Mouse (Mus musculus): ENCODE data around the gene Ampd3. TPM values are rescaled to one million over a fixed set of nuclear protein-coding genes. Genes with fewer than 3 reads are reported as not detected.

Ampd3 gene
- polyA plus RNA-seq (2014; fragmentation: Nextera tagmentation; extraction: Ambion mirVana): 1.5 TPM in 2 replicates

- no peaks in the 10 kb centered on the region for H3K36me3 ChIP-seq (ENCODE audit: control insufficient read depth, insufficient read depth, low read length)
- 21% methylated on average over 11 of the region's 16 CpGs for WGBS
- H3K27ac ChIP-seq (ENCODE audit: low read depth, low read length): no peak within 1 kb of the TSS
- peak within 1 kb of the TSS; percentile 69 for H3K9ac ChIP-seq (ENCODE audit: low read length)
- ATAC-seq (ENCODE audit: insufficient read depth, low FRiP score, low TSS enrichment): no peak
- peaks cover 14% of the 10 kb centered on the region; the same call in 1 of the 2 replicates for H3K27me3 ChIP-seq (ENCODE audit: control insufficient read depth, insufficient read depth, low read length)
- peak within 1 kb of the TSS; percentile 53 for H3K4me3 ChIP-seq (ENCODE audit: low read depth, low read length)
- peak within 1 kb of the TSS; percentile 98 for H3K4me2 ChIP-seq (ENCODE audit: low read depth)
- peaks cover 4% of the 10 kb centered on the region; the same call in 1 of the 2 replicates for H3K4me1 ChIP-seq (ENCODE audit: control insufficient read depth, insufficient read depth, low read length)
- DNase-seq (ENCODE audit: low spot score): no peak
- H3K9me3 ChIP-seq (ENCODE audit: control insufficient read depth, low read length): no peaks in the 10 kb centered on the region
Measured at GRCm38 (mm10) chr7:110768001-110768400, at the start of gene Ampd3. Gene Ampd3, plus strand, starts transcription at chr7:110768206.

- WGBS: 85% methylated on average over 6 of the region's 6 CpGs
- no peak overlapping the region for H3K27ac ChIP-seq (ENCODE audit: low read depth, low read length)
- H3K27me3 ChIP-seq (ENCODE audit: control insufficient read depth, insufficient read depth, low read length): no peaks in the 10 kb centered on the region
- no peaks in the 10 kb centered on the region for H3K36me3 ChIP-seq (ENCODE audit: control insufficient read depth, insufficient read depth, low read length)
- H3K4me2 ChIP-seq (ENCODE audit: low read depth): no peak overlapping the region
- H3K4me1 ChIP-seq (ENCODE audit: control insufficient read depth, insufficient read depth, low read length): no peaks in the 10 kb centered on the region
- ATAC-seq (ENCODE audit: insufficient read depth, low FRiP score, low TSS enrichment) (no peak), DNase-seq (ENCODE audit: low spot score) (no peak)
- no peaks in the 10 kb centered on the region for H3K9me3 ChIP-seq (ENCODE audit: control insufficient read depth, low read length)
- H3K9ac ChIP-seq (ENCODE audit: low read length): no peak overlapping the region
- H3K4me3 ChIP-seq (ENCODE audit: low read depth, low read length): no peak overlapping the region
Measured at GRCm38 (mm10) chr7:110718505-110718904, 49.5 kb upstream of the Ampd3 start.

GRCm38 (mm10) chr7:110719857-110720256, 48.1 kb upstream of the Ampd3 start:
- Histone ChIP-seq H3K9ac (ENCODE audit: low read length) (no peak overlapping the region), H3K4me1 (ENCODE audit: control insufficient read depth, insufficient read depth, low read length) (no peaks in the 10 kb centered on the region), H3K27me3 (ENCODE audit: control insufficient read depth, insufficient read depth, low read length) (no peaks in the 10 kb centered on the region), H3K9me3 (ENCODE audit: control insufficient read depth, low read length) (no peaks in the 10 kb centered on the region), H3K36me3 (ENCODE audit: control insufficient read depth, insufficient read depth, low read length) (no peaks in the 10 kb centered on the region), H3K4me3 (ENCODE audit: low read depth, low read length) (no peak overlapping the region), H3K4me2 (ENCODE audit: low read depth) (no peak overlapping the region), H3K27ac (ENCODE audit: low read depth, low read length) (no peak overlapping the region)
- WGBS: 80% methylated on average over 4 of the region's 4 CpGs
- ATAC-seq (ENCODE audit: insufficient read depth, low FRiP score, low TSS enrichment): no peak
- no peak for DNase-seq (ENCODE audit: low spot score)

- 84% methylated on average over 4 of the region's 4 CpGs for WGBS
- H3K27ac ChIP-seq (ENCODE audit: low read depth, low read length): no peak overlapping the region
- ATAC-seq (ENCODE audit: insufficient read depth, low FRiP score, low TSS enrichment) (no peak), DNase-seq (ENCODE audit: low spot score) (no peak)
- no peaks in the 10 kb centered on the region for H3K9me3 ChIP-seq (ENCODE audit: control insufficient read depth, low read length)
- no peak overlapping the region for H3K4me2 ChIP-seq (ENCODE audit: low read depth)
- no peaks in the 10 kb centered on the region for H3K4me1 ChIP-seq (ENCODE audit: control insufficient read depth, insufficient read depth, low read length)
- H3K27me3 ChIP-seq (ENCODE audit: control insufficient read depth, insufficient read depth, low read length): no peaks in the 10 kb centered on the region
- H3K36me3 ChIP-seq (ENCODE audit: control insufficient read depth, insufficient read depth, low read length): no peaks in the 10 kb centered on the region
- no peak overlapping the region for H3K9ac ChIP-seq (ENCODE audit: low read length)
- H3K4me3 ChIP-seq (ENCODE audit: low read depth, low read length): no peak overlapping the region
Measured at GRCm38 (mm10) chr7:110722183-110722582, 45.8 kb upstream of the Ampd3 start.

GRCm38 (mm10) chr7:110727049-110727448, 41.0 kb upstream of the Ampd3 start:
- H3K27ac ChIP-seq (ENCODE audit: low read depth, low read length): no peak overlapping the region
- H3K4me3 ChIP-seq (ENCODE audit: low read depth, low read length): no peak overlapping the region
- no peaks in the 10 kb centered on the region for H3K36me3 ChIP-seq (ENCODE audit: control insufficient read depth, insufficient read depth, low read length)
- no peaks in the 10 kb centered on the region for H3K9me3 ChIP-seq (ENCODE audit: control insufficient read depth, low read length)
- 32% methylated on average over 2 of the region's 2 CpGs for WGBS
- H3K4me2 ChIP-seq (ENCODE audit: low read depth): no peak overlapping the region
- H3K27me3 ChIP-seq (ENCODE audit: control insufficient read depth, insufficient read depth, low read length): no peaks in the 10 kb centered on the region
- ATAC-seq (ENCODE audit: insufficient read depth, low FRiP score, low TSS enrichment): no peak
- DNase-seq (ENCODE audit: low spot score): peak; percentile 34
- H3K9ac ChIP-seq (ENCODE audit: low read length): no peak overlapping the region
- peaks cover 5% of the 10 kb centered on the region; the same call in 1 of the 2 replicates for H3K4me1 ChIP-seq (ENCODE audit: control insufficient read depth, insufficient read depth, low read length)

- H3K4me3 ChIP-seq (ENCODE audit: low read depth, low read length): no peak overlapping the region
- H3K9ac ChIP-seq (ENCODE audit: low read length): no peak overlapping the region
- no peaks in the 10 kb centered on the region for H3K27me3 ChIP-seq (ENCODE audit: control insufficient read depth, insufficient read depth, low read length)
- ATAC-seq (ENCODE audit: insufficient read depth, low FRiP score, low TSS enrichment): no peak
- DNase-seq (ENCODE audit: low spot score): no peak
- no peak overlapping the region for H3K4me2 ChIP-seq (ENCODE audit: low read depth)
- WGBS: 64% methylated on average over 3 of the region's 3 CpGs
- H3K27ac ChIP-seq (ENCODE audit: low read depth, low read length): no peak overlapping the region
- no peaks in the 10 kb centered on the region for H3K36me3 ChIP-seq (ENCODE audit: control insufficient read depth, insufficient read depth, low read length)
- H3K9me3 ChIP-seq (ENCODE audit: control insufficient read depth, low read length): no peaks in the 10 kb centered on the region
- peaks cover 5% of the 10 kb centered on the region; the same call in 1 of the 2 replicates for H3K4me1 ChIP-seq (ENCODE audit: control insufficient read depth, insufficient read depth, low read length)
Measured at GRCm38 (mm10) chr7:110728876-110729275, 39.1 kb upstream of the Ampd3 start.

- Histone ChIP-seq H3K4me1 (ENCODE audit: control insufficient read depth, insufficient read depth, low read length) (peaks cover 5% of the 10 kb centered on the region; the same call in 1 of the 2 replicates), H3K36me3 (ENCODE audit: control insufficient read depth, insufficient read depth, low read length) (no peaks in the 10 kb centered on the region), H3K9ac (ENCODE audit: low read length) (no peak overlapping the region), H3K4me3 (ENCODE audit: low read depth, low read length) (no peak overlapping the region), H3K27me3 (ENCODE audit: control insufficient read depth, insufficient read depth, low read length) (no peaks in the 10 kb centered on the region), H3K27ac (ENCODE audit: low read depth, low read length) (no peak overlapping the region), H3K9me3 (ENCODE audit: control insufficient read depth, low read length) (no peaks in the 10 kb centered on the region), H3K4me2 (ENCODE audit: low read depth) (no peak overlapping the region)
- ATAC-seq (ENCODE audit: insufficient read depth, low FRiP score, low TSS enrichment): no peak
- no peak for DNase-seq (ENCODE audit: low spot score)
- 57% methylated on average over 6 of the region's 6 CpGs for WGBS
Measured at GRCm38 (mm10) chr7:110729295-110729694, 38.7 kb upstream of the Ampd3 start.

GRCm38 (mm10) chr7:110731091-110731967, 36.7 kb upstream of the Ampd3 start:
- H3K4me3 ChIP-seq (ENCODE audit: low read depth, low read length): no peak overlapping the region
- H3K9me3 ChIP-seq (ENCODE audit: control insufficient read depth, low read length): no peaks in the 10 kb centered on the region
- H3K27me3 ChIP-seq (ENCODE audit: control insufficient read depth, insufficient read depth, low read length): no peaks in the 10 kb centered on the region
- DNase-seq (ENCODE audit: low spot score) (no peak), ATAC-seq (ENCODE audit: insufficient read depth, low FRiP score, low TSS enrichment) (no peak)
- no peak overlapping the region for H3K27ac ChIP-seq (ENCODE audit: low read depth, low read length)
- peaks cover 5% of the 10 kb centered on the region; the same call in 1 of the 2 replicates for H3K4me1 ChIP-seq (ENCODE audit: control insufficient read depth, insufficient read depth, low read length)
- H3K9ac ChIP-seq (ENCODE audit: low read length): no peak overlapping the region
- WGBS: 49% methylated on average over 6 of the region's 6 CpGs
- no peak overlapping the region for H3K4me2 ChIP-seq (ENCODE audit: low read depth)
- no peaks in the 10 kb centered on the region for H3K36me3 ChIP-seq (ENCODE audit: control insufficient read depth, insufficient read depth, low read length)
